Mouse (Mus musculus) common myeloid progenitor, adult 5-6 weeks (primary cell): ENCODE data around the gene Ddb2. TPM values are rescaled to one million over a fixed set of nuclear protein-coding genes. Genes with fewer than 3 reads are reported as not detected.

Experiments used
- total RNA-seq: library from RNA; stranded (forward); fragments of 200-1000, 187-1606 nt; gene quantifications from 2 replicates; pipeline ENCODE4 v1.2.3, GENCODE M21; 2017

The Ddb2 gene
- total RNA-seq, 1 experiment from 2014 or later, result 11.5 TPM

Other genes with a start within 250 kb of the Ddb2 start
- 3.9 and 5.0 TPM in 2 replicates for gene Rapsn, start 201.4 kb downstream of the Ddb2 start, total RNA-seq
- 227 and 246 TPM in 2 replicates for gene Psmc3, start 183.0 kb downstream of the Ddb2 start, total RNA-seq
- gene Slc39a13, start 166.6 kb downstream of the Ddb2 start, total RNA-seq, result 8.9 and 10.7 TPM in 2 replicates
- gene Spi1, start 154.6 kb downstream of the Ddb2 start, total RNA-seq, result 64.4 and 74.3 TPM in 2 replicates
- gene Mybpc3, start 118.8 kb downstream of the Ddb2 start, total RNA-seq, result 0.09 and 0.15 TPM in 2 replicates
- gene Madd, start 53.1 kb downstream of the Ddb2 start, total RNA-seq, result 46.4 and 55.6 TPM in 2 replicates
- gene Nr1h3, start 34.1 kb downstream of the Ddb2 start, total RNA-seq, result 0.23 TPM in 1 of 2 replicates, not detected in the other
- 6.5 and 15.3 TPM in 2 replicates for gene Acp2, start 34.1 kb downstream of the Ddb2 start, total RNA-seq
- gene Pacsin3, start 19.0 kb upstream of the Ddb2 start, total RNA-seq, result 0.19 TPM in 1 of 2 replicates, not detected in the other
- 36.8 and 37.3 TPM in 2 replicates for gene Arfgap2, start 28.0 kb upstream of the Ddb2 start, total RNA-seq
- gene 1110051M20Rik, start 207.7 kb upstream of the Ddb2 start, total RNA-seq, result 12.2 and 28.9 TPM in 2 replicates
- 0.63 and 1.3 TPM in 2 replicates for gene Lrp4, start 220.5 kb upstream of the Ddb2 start, total RNA-seq